Mouse (Mus musculus): Measurements from ENCODE around the gene Rngtt.
A peak's percentile ranks its signal among the peaks of the same experiment; 100 is the strongest.

Rngtt gene

GRCm38 (mm10) chr4:33523774-33524173 is 213.7 kb downstream of the Rngtt start:
- DNase-seq: no peak

- peak; percentile 48 for DNase-seq
Observed at GRCm38 (mm10) chr4:33524481-33525141, 214.5 kb downstream of the Rngtt start.

GRCm38 (mm10) chr4:33525272-33525671 is 215.2 kb downstream of the Rngtt start:
- no peak for DNase-seq

- DNase-seq: peak; percentile 19
Observed at GRCm38 (mm10) chr4:33526092-33526491, 216.0 kb downstream of the Rngtt start.

- no peak for DNase-seq
Observed at GRCm38 (mm10) chr4:33526675-33527074, 216.6 kb downstream of the Rngtt start.

GRCm38 (mm10) chr4:33532596-33532995 is 222.5 kb downstream of the Rngtt start:
- DNase-seq: no peak

- DNase-seq: no peak
Observed at GRCm38 (mm10) chr4:33544755-33545576, 234.9 kb downstream of the Rngtt start.

GRCm38 (mm10) chr4:33545577-33545879 is 235.4 kb downstream of the Rngtt start:
- peak; percentile 57 for DNase-seq

GRCm38 (mm10) chr4:33546278-33546677 is 236.2 kb downstream of the Rngtt start:
- no peak for DNase-seq

- no peak for DNase-seq
Observed at GRCm38 (mm10) chr4:33547315-33547929, 237.3 kb downstream of the Rngtt start.

GRCm38 (mm10) chr4:33549606-33550005 is 239.5 kb downstream of the Rngtt start:
- no peak for DNase-seq

All from lung, postnatal 10 days (tissue).